Mouse (Mus musculus) adrenal gland, postnatal 10 days (tissue): ENCODE measurements around the gene Tbc1d9b. TPM values are rescaled to one million over a fixed set of nuclear protein-coding genes. Genes with fewer than 3 reads are reported as not detected.
"Not testable (repeated sequence)": the region's sequence is repeated elsewhere in the genome, so short reads cannot be mapped to it uniquely, and the experiment has no call there.

Experiments used
- DNase-seq: peaks from one replicate; pipeline ENCODE4 v3.0.0; 2021; ENCODE audit warnings: mixed read lengths
- total RNA-seq, 2 experiments: library from RNA; stranded (reverse); gene quantifications; 2 replicates each; pipeline ENCODE4 v1.2.3; 2021

The Tbc1d9b gene
- total RNA-seq, 2 experiments from 2014 or later, result 65.2 to 76.3 TPM

DNA sequence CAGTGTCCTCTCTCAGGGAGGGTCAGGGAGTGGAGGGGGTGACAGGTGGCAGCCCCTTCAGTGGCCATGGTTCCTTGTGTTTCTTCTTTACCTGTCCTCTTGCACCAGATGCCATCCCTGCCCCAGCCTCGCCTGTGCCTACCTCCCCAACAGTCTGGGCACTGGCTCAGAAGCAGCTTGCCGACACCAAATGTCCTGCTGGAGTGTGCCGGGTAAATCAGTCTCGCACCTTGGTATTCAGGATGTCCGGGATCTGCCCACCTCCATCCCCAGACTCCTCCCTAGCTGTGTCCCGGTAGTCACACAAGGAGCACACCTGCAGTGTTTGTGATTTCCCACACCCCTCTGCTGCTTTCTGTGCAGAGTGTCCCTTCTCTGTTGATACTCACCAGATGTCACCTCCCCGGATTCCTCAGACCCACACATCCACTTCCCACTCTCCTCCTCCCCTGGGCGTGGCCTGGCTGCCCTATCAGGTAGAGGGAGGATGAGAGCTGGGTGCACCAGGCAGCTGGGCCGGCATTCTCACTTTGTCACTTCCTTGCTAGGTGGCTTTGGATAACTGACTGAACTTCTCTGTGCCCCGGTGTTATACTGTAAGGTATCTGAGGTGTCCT is 7.1 kb downstream of the Tbc1d9b start:
- DNase-seq, result no peak

DNA sequence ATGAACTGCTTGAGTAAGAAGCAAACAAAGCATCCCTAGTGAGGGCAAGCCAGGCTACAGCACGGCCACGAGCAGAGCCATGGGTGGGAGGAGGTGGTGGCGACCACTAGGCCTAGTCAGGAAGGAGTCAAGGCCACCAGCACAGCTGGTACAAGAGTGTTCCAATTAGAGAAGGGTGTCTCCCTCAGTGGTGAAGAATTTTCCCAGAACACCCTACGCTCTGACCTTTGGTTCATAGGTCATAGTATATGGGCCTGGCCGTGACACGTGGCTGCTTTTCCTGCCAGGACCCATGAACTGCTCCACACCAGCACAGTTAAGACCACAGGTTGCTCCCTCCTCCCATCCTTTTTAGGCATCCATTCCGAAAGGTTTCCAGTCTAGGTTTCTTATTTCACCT is 8.4 kb downstream of the Tbc1d9b start:
- DNase-seq, result no peak

DNA sequence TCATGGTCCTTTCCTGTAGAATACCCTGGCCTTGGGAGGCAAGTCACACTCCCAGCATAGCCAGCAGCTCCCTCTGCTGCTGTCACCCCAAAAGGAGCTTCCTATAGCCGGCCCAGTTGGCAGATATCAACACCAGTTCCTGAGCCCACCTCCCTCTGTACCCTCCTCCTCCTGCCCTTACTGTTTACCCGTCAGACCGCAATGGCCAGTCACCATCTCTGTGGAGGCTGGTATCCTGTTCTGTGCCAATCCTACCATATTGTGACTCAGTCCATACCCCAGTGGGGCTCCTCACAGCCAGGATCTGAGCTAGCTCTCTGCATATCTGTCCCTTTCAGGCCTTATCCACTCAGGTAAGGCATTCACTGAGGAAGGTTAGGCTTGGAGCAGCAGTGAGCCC is 14.3 kb downstream of the Tbc1d9b start:
- no peak for DNase-seq

DNA sequence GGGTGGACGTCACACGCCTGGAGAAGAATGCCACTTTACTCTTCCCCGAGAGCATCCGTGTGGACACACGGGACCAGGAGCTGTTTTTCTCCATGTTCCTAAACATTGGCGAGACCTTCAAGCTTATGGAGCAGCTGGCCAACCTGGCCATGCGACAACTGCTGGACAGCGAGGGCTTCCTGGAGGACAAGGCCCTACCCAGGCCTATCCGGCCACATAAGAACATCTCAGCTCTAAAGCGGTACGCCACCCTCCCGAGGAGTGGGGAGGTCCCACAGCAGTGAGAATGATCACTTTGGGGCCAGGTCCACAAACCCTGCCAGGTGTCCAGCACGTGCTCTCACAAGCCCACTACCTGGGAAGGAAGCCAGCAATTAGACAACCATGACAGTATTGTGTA is 14.9 kb downstream of the Tbc1d9b start:
- no peak for DNase-seq

DNA sequence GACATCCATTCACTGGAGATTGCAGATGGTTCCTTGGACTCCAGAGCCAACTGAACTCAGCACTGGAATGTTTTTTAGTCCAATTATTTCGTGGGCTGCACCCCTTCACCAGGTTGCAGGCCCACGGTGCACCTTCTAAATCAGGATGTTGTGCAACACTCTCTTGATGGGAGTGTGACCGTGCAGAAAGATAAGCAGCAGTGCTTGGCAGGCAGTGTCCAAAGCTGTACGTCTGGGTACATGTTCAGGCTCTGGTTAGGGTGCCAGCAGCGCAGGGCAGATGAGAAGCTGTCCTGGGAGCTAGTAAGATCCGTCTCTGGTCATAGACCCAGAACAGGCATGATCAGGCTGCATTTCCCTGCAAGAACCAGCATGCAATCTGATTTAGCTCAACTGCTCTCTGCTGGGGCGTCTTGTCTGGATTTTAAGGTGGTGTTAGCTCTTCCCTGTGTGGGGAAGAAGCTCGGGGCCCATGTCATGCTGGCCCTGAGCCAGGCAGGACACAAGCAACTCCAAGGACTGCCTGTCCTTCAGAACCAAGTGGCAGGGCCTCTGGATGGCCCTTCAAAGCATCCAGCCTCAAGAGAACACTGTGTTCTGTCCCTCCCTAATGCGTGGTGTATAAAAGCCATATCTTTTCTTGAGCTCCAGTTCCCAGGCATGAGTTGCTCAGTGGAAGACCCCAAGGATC is 16.2 kb downstream of the Tbc1d9b start:
- DNase-seq, result peak; percentile 73

DNA sequence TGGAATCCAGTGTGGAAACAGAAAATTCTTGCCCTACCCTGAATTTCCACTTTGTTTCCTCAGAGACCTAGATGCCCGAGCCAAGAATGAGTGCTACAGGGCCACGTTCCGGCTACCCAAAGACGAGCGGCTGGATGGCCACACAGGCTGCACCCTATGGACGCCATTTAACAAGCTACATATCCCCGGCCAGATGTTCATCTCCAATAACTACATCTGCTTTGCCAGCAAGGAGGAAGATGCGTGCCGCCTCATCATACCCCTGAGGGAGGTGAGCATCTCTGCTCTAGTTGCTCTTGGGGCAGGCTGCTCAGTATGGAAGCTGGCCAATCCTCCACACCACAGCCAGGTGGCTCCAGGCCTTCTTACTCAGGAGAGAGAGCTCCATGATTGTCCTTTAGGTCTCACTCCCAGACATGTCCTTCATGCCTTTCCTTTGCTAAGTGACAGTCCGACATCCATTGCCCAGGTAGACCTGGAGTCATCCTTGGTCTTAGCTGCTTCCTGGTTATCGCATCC is 16.8 kb downstream of the Tbc1d9b start:
- DNase-seq, result no peak

DNA sequence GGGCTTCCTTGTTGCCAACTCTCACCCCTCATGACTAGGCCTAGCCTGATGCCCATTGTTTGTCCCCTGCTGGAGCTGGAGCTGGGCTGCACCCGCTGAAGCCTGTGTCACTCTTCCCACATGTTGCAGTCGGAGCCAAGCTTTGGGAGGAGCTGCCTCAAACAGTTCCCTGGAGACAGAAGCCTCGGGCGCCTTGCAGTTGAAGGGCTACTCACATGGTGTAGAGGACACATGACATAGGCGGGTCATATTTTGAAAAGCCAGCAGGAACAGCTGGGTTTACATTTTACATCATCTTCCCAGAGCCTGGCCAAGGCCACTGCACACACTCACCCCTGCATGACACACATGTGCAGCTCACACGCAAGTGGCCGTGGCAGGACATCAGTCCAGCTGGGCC is 18.0 kb downstream of the Tbc1d9b start:
- peak; percentile 64 for DNase-seq

DNA sequence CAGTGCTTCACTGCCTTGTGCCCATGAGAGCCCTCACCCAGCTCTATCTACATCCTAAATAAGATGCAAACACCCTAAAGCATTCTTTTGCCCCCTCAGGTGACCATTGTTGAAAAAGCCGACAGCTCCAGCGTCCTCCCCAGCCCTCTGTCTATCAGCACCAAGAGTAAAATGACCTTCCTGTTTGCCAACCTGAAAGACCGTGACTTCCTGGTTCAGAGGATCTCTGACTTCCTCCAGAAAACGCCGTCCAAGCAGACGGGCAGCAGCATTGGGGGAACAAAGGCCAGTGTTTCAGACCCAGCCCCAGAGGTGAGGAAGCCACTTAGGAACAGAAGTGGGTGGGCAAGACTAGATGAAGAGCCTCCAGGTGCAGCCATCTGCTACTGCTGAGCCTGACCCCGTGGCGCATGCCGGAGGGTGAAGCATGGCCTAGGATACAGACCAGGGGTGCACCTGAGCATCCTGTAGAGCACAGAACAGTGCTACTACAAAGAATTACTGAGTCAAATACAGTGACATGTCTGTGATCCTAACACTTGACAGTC is 18.5 kb downstream of the Tbc1d9b start:
- DNase-seq, result no peak

DNA sequence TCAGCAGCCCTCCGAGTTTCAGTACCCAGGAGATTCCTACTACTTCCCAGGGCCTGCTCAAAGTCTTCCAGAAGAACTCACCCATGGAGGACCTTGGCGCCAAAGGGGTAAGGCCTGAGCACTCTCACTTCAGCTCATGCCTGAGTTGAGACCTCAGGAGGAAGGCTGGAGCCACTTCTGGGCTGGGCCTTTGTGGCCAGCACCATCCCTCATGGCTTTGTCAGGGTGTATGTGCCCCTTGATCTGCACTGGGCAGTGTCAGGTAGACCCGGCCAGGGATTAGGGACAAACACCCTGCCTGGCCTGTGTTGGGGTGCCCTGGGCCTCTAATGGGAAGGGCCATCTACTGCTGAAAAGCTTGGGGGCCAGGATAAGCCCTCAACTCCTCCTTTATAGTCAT is 20.2 kb downstream of the Tbc1d9b start:
- DNase-seq, result no peak

DNA sequence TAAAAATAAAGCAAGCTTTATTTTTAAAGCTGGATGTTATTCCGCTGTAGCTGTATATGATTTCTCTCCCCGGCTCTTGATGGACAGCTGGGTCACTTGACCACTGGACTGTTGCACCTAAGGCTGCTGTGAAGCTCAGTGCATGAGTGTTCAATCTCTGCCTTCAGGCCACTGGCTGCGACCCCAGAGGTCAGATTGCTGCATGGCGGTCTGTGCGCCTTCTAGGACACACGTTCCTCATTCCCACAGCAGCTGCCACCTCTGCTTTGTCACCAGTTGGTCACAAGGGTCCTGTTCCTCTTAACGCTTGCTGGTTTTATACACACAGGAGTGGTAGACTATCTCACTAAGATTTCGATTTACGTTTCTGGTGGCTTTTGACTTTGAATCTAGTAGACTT is 23.0 kb downstream of the Tbc1d9b start:
- no peak for DNase-seq

DNA sequence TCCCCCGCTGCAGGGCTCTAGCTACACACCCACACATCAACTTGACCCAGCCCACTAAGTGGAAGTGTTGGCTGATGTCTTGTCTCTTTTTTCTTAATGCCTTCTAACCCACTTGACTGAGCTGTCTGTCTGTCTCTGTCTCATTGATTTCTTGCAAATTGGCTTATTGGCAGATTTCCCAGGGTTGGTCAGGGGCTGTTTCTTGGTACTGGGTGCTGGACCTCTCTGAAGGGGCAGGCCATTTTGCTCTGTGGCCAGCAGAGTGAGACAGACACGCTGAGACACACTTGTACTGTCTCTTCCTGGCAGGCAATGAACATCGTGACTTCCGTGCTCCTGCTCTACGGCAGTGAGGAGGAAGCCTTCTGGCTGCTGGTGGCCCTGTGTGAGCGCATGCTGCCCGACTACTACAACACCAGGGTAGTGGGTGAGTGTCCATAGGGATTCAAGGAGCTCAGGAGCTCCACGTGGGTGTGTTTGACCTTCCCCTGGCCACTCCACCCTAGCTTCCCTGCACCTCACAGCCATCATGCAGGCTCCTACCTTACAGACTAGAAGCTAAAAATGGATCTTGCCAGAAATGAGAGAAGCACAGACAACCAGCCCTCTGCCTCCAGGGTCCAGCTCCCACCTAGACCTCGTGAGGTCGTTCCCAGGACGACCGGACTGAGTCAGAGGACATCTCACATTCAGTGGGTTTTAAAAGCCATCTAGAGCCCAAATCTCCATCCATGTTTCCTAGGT is 23.8 kb downstream of the Tbc1d9b start:
- DNase-seq, result no peak

DNA sequence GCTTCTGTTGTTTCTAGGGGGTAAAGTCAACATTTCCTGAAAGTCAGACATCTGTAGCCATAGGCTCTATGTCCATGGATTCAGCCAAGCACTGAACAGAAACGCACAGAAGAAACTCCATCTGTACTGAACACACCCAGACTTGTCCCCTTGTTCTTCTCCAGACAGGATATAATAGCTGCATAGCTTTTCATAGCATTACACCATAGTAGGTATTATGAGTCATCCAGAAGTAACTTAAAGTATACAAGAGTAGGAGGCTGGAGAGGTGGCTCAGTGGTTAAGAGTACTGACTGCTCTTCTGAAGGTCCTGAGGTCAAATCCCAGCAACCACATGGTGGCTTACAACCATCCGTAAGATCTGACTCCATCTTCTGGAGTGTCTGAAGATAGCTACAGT is 24.6 kb downstream of the Tbc1d9b start:
- DNase-seq, result no peak

DNA sequence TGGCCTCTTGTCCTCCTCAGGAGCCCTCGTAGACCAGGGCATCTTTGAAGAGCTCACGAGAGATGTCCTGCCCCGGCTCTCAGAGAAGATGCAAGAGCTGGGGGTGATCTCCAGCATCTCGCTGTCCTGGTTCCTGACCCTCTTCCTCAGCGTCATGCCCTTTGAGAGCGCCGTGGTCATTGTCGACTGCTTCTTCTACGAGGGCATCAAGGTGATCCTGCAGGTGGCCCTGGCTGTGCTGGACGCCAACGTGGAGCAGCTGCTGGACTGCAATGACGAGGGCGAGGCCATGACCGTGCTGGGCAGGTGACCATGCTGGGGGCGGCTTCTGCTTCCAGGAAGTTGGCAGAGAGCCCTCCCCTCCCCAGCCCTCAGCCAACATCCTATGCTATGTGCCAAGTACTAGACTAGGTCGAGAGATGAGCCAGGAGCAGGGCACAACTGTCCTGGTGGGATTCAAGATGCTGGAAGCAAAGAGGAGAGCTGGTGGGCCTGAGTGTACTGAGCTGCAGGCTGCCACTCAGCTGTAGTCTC is 25.6 kb downstream of the Tbc1d9b start:
- no peak for DNase-seq

DNA sequence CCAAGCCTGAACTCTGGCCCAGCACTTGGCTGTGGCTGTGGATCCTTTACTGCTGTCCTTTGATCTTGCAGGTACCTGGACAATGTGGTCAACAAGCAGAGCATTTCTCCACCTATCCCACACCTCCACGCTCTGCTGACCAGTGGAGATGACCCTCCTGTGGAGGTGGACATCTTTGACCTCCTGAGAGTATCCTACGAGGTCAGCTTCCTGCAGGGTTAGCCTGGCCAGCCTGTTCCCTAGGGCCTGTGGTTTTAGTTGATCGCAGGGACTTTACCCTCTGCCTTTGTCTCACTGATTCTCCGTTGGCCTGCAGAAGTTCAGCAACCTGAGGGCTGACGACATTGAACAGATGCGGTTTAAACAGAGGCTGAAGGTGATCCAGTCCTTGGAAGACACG is 27.1 kb downstream of the Tbc1d9b start:
- no peak for DNase-seq

DNA sequence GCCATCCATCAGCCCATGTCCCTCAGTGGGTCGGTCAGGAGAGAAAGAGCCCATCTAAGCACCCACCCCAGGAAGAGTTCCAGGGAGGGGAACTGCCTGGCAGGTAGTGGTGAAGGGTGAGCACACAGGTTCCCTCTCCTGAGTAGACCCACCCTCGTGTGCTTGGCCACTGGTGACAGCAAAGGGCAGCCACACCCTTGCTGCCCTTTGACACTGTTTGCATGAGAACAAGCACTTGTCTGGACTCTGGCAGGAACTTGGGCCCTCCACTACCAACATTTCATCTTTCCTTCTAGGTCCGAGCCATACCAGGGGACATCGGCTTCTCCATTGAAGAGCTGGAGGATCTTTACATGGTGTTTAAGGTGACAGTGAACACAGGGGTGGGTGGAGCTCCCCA is 28.2 kb downstream of the Tbc1d9b start:
- DNase-seq, result no peak

DNA sequence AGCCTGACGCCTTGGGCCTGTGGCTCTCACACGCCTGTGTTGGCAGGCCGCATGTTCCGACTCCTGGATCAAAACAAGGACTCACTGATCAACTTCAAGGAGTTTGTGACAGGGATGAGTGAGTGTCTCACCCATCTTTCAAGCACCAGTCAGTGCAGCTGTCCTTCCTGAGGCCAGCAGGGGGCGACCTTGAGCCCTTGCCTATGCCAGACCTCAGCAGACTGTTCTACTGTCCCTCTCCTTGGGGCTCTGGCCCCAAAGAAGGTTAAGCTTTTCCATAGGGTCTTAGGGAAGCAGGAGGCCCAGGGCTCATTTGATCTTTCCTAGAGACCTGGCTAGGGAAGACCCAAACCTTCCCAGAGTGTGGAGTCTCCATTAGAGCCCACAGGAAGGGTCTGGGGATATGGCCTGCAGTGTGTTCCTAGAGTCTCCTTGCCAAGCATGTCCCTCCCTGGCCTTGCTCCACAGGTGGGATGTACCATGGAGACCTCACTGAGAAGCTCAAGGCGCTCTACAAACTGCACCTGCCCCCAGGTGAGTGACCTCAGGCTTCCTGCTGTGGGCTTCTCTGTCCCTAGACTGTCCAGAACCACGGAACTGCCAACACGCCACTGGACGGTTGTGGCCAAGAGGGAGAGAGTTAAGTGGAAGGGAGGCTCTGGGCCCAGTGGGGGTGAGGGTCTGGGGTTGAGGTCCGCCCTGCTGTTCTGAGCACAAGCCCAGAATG is 30.5 kb downstream of the Tbc1d9b start:
- DNase-seq, result peak; percentile 80

DNA sequence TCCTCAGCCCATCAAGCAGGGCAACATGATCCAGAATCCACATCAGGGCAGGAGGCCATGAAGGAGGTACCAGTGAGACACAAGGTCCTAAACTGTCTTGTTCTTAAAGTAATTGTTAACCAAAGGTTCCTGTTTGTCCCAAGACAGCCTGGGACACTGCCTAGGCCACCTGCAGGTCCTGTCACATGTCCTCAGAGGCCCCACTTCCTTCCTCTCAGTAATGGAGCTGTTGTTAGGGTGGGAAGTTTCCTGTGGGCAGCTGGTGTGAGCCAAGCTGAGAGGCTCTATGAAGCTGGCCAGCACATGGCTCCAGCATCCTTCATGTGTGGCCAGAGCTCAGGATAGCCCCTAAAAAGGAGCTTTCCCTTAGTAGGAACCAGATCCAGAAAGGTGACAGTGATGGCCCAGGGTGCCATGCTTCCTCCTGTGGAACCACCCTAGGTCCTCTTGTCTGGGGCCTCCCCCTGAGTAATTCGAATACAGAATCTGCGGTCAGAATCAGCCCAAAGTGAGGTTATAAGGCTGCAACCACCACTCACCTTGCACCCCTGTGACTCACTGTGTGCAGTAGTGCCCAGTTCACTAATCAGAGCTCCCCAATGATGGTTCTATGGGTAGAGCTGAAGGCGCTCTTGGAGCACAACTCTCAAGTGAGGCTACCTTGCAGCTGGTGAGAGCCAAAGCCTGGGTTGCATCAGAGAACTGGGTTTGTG is 31.3 kb downstream of the Tbc1d9b start:
- DNase-seq, result no peak

DNA sequence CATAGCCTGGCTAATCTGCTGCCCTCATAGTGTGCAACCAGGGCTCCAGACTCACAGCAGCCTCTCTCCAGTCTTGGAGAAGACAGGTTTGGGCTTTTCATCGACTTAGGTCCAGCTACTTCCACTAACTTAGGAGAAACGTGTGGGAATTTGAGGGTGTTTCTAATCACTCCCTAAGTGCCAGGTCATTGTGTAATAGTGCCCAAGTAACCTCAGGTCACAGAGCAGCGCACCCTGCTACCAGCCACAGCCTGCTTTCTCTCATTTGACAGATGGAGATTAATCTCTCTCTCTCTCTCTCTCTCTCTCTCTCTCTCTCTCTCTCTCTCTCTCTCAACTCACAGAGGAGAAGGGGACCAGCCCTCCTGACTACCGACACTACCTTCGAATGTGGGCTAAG is 37.2 kb downstream of the Tbc1d9b start:
- no peak for DNase-seq

DNA sequence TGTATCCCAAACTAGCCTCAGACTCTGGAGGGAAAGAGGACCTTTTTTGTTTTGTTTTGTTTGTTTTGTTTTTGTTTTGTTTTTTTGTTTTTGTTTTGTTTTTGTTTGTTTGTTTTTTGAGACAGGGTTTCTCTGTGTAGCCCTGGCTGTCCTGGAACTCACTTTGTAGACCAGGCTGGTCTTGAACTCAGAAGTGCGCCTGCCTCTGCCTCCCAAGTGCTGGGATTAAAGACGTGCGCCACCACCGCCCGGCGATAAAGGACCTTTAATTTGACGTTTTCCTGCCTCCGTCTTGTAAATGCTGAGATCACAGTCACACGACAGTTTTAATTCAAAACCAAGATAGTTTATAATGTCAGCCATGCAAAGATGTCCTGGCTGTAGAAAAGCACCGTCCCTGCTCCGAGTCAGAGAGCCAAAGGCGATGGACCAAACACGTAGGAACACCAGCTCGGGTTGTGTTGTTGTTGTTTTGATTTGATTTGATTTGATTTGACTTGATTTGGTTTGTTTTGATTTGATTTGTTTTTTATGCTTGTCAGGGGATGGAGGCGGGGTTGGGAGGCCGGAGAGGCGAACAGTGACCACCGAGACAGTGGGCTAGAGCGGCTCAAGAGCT is 43.0 kb downstream of the Tbc1d9b start, which contains the start of gene Mrnip:
Gene Mrnip, plus strand, starts transcription at position 334 of the 619 bp plus-strand sequence.
- DNase-seq, result not testable (repeated sequence)

DNA sequence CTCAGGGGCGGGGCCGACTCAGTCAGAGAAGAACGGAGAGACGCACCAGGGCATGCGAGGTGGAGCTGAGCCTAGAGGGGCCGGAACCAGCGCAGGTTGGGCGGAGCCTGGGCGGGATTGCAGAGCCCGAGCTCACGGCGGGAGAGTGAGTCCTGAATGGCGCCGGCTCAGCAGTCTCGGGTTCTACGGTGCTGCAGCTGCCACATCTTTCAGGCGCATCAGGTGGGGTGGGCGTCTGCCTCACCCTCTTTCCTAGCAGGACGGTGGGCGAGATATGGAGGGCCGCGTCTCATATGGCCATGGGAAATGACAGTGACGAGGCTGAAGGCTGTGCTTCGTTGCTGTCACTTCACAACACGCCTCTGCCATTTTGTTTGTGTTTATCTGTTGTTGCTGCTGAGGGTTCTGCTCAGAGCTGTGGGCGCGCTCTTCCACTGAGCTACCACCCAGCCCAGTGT is 43.6 kb downstream of the Tbc1d9b start:
- peak; percentile 99 for DNase-seq

DNA sequence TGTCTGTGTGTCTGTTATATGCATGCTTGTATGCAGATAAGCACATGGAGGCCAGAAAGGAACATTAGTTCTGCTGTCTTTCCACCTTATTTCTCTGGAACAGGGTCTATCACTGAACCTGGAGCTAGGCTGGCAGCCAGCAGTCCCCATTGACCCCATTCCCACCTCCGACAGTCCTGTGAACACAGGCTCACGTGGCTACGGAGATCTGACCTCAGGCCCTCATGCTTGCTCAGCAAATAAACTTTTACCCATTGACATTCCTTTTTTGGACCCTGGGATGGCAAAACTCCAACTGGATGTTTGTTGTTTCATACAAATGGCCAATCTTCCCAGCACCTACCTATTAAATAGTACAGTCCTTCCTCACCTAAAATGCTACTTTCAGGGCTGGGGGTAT is 45.2 kb downstream of the Tbc1d9b start:
- DNase-seq, result no peak
